Mouse (Mus musculus) embryonic facial prominence, embryonic 13.5 days (tissue): ENCODE results near the gene Pde4d. TPM values are rescaled to one million over a fixed set of nuclear protein-coding genes. Genes with fewer than 3 reads are reported as not detected.

Experiments
- ATAC-seq: fragments of 200-750 bp; cut with Nextera tagmentation; 2 replicates; pipeline ENCODE4 v1.8.0; 2017; ENCODE audit warnings: low read depth; ENCODE audit not compliant: insufficient number of reproducible peaks, insufficient read depth, low FRiP score, low TSS enrichment
- H3K27ac ChIP-seq: fragments of 300-500 bp; sonication (generic); 2 replicates; pipeline ENCODE4 v1.5.1; 2015; ENCODE audit warnings: moderate library complexity, mild to moderate bottlenecking, inconsistent platforms
- H3K27me3 ChIP-seq: fragments of 300-500 bp; sonication (generic); 2 replicates; pipeline ENCODE4 v1.6.1; 2015; ENCODE audit warnings: mild to moderate bottlenecking, inconsistent platforms
- H3K36me3 ChIP-seq: fragments of 300-500 bp; sonication (generic); 2 replicates; pipeline ENCODE4 v1.6.1; 2015; ENCODE audit warnings: mild to moderate bottlenecking, inconsistent platforms
- H3K4me1 ChIP-seq: fragments of 300-500 bp; sonication (generic); 2 replicates; pipeline ENCODE4 v1.6.1; 2015; ENCODE audit warnings: inconsistent platforms
- H3K4me2 ChIP-seq: fragments of 300-500 bp; sonication (generic); 2 replicates; pipeline ENCODE4 v1.6.1; 2015; ENCODE audit warnings: moderate library complexity, mild to moderate bottlenecking, inconsistent platforms
- H3K4me3 ChIP-seq: fragments of 300-500 bp; sonication (generic); 2 replicates; pipeline ENCODE4 v1.5.1; 2015; ENCODE audit warnings: mild to moderate bottlenecking, inconsistent platforms
- H3K9ac ChIP-seq: fragments of 300-500 bp; sonication (generic); 2 replicates; pipeline ENCODE4 v1.6.1; 2015; ENCODE audit warnings: mild to moderate bottlenecking, inconsistent platforms
- H3K9me3 ChIP-seq: fragments of 300-500 bp; sonication (generic); 2 replicates; pipeline ENCODE4 v1.6.1; 2016; ENCODE audit warnings: inconsistent platforms
- WGBS: fragments of 180-500 bp; shearing (Covaris S2); methylation state at CpG from one replicate; pipeline ENCODE4 v1.1.7; 2015; ENCODE audit warnings: mixed read lengths; 5-methylcytosine and 5-hydroxymethylcytosine counted together
- polyA plus RNA-seq: library from polyadenylated mRNA; unstranded; fragments of >200 nt; fragmentation: Nextera tagmentation; extraction: Ambion mirVana; gene quantifications from 2 replicates; pipeline ENCODE4 v1.2.1, GENCODE M21; 2015

The Pde4d gene
- polyA plus RNA-seq, 1 experiment from 2014 or later, result 22.9 TPM

GRCm38 (mm10) chr13:109343596-109343995 lies 893.8 kb downstream of the Pde4d start:
- Histone ChIP-seq H3K9me3 (no peaks in the 10 kb centered on the region), H3K27ac (no peak overlapping the region), H3K36me3 (no peaks in the 10 kb centered on the region), H3K4me3 (no peak overlapping the region), H3K4me2 (no peak overlapping the region), H3K4me1 (peaks cover 33% of the 10 kb centered on the region), H3K27me3 (no peaks in the 10 kb centered on the region), H3K9ac (no peak overlapping the region)
- 2% methylated on average over 4 of the region's 4 CpGs for WGBS
- peak; percentile 52; the same call in 1 of the 2 replicates for ATAC-seq

GRCm38 (mm10) chr13:109347770-109348169 lies 898.0 kb downstream of the Pde4d start:
- ATAC-seq, result no peak
- Histone ChIP-seq H3K27ac (no peak overlapping the region), H3K36me3 (no peaks in the 10 kb centered on the region), H3K9me3 (no peaks in the 10 kb centered on the region), H3K4me1 (peaks cover 23% of the 10 kb centered on the region), H3K4me3 (no peak overlapping the region), H3K27me3 (no peaks in the 10 kb centered on the region), H3K4me2 (no peak overlapping the region), H3K9ac (no peak overlapping the region)
- WGBS, result 39% methylated on average over 11 of the region's 11 CpGs

GRCm38 (mm10) chr13:109348316-109348715 lies 898.6 kb downstream of the Pde4d start:
- Histone ChIP-seq H3K36me3 (no peaks in the 10 kb centered on the region), H3K9me3 (no peaks in the 10 kb centered on the region), H3K9ac (no peak overlapping the region), H3K27me3 (no peaks in the 10 kb centered on the region), H3K4me1 (peaks cover 20% of the 10 kb centered on the region), H3K4me3 (no peak overlapping the region), H3K4me2 (no peak overlapping the region), H3K27ac (no peak overlapping the region)
- no peak for ATAC-seq
- WGBS, result 85% methylated on average over 6 of the region's 6 CpGs

- Histone ChIP-seq H3K4me1 (peaks cover 18% of the 10 kb centered on the region), H3K27ac (no peak overlapping the region), H3K27me3 (no peaks in the 10 kb centered on the region), H3K4me3 (no peak overlapping the region), H3K36me3 (no peaks in the 10 kb centered on the region), H3K9ac (no peak overlapping the region), H3K9me3 (no peaks in the 10 kb centered on the region), H3K4me2 (no peak overlapping the region)
- no peak for ATAC-seq
- WGBS, result 75% methylated on average over 7 of the region's 7 CpGs
Measured at GRCm38 (mm10) chr13:109350100-109350499, 900.4 kb downstream of the Pde4d start.

- no peaks in the 10 kb centered on the region for H3K36me3 ChIP-seq
- 69% methylated on average over 7 of the region's 7 CpGs for WGBS
- no peak overlapping the region for H3K4me2 ChIP-seq
- H3K4me3 ChIP-seq, result no peak overlapping the region
- H3K9ac ChIP-seq, result no peak overlapping the region
- H3K4me1 ChIP-seq, result peaks cover 5% of the 10 kb centered on the region; the same call in 1 of the 2 replicates
- no peaks in the 10 kb centered on the region for H3K9me3 ChIP-seq
- H3K27ac ChIP-seq, result no peak overlapping the region
- no peak for ATAC-seq
- no peaks in the 10 kb centered on the region for H3K27me3 ChIP-seq
Measured at GRCm38 (mm10) chr13:109354017-109354416, 904.3 kb downstream of the Pde4d start.

- no peak overlapping the region for H3K4me2 ChIP-seq
- H3K27ac ChIP-seq, result no peak overlapping the region
- H3K9me3 ChIP-seq, result no peaks in the 10 kb centered on the region
- H3K9ac ChIP-seq, result no peak overlapping the region
- H3K4me1 ChIP-seq, result peaks cover 5% of the 10 kb centered on the region; the same call in 1 of the 2 replicates
- H3K36me3 ChIP-seq, result no peaks in the 10 kb centered on the region
- ATAC-seq, result no peak
- WGBS, result 72% methylated on average over 7 of the region's 7 CpGs
- no peaks in the 10 kb centered on the region for H3K27me3 ChIP-seq
- no peak overlapping the region for H3K4me3 ChIP-seq
Measured at GRCm38 (mm10) chr13:109356252-109356651, 906.5 kb downstream of the Pde4d start.

GRCm38 (mm10) chr13:109359994-109360393 lies 910.2 kb downstream of the Pde4d start:
- ATAC-seq, result no peak
- 77% methylated on average over 2 of the region's 2 CpGs for WGBS
- Histone ChIP-seq H3K4me2 (no peak overlapping the region), H3K9me3 (no peaks in the 10 kb centered on the region), H3K4me1 (no peaks in the 10 kb centered on the region), H3K27me3 (no peaks in the 10 kb centered on the region), H3K36me3 (no peaks in the 10 kb centered on the region), H3K9ac (no peak overlapping the region), H3K27ac (no peak overlapping the region), H3K4me3 (no peak overlapping the region)

GRCm38 (mm10) chr13:109362340-109362739 lies 912.6 kb downstream of the Pde4d start:
- Histone ChIP-seq H3K4me3 (no peak overlapping the region), H3K36me3 (no peaks in the 10 kb centered on the region), H3K4me2 (no peak overlapping the region), H3K9ac (no peak overlapping the region), H3K4me1 (no peaks in the 10 kb centered on the region), H3K9me3 (no peaks in the 10 kb centered on the region), H3K27me3 (no peaks in the 10 kb centered on the region), H3K27ac (no peak overlapping the region)
- 67% methylated on average over 6 of the region's 6 CpGs for WGBS
- ATAC-seq, result no peak

GRCm38 (mm10) chr13:109374465-109374864 lies 924.7 kb downstream of the Pde4d start:
- no peak overlapping the region for H3K4me2 ChIP-seq
- H3K27ac ChIP-seq, result no peak overlapping the region
- no peak for ATAC-seq
- 82% methylated on average over 5 of the region's 5 CpGs for WGBS
- H3K4me1 ChIP-seq, result no peaks in the 10 kb centered on the region
- no peak overlapping the region for H3K9ac ChIP-seq
- H3K9me3 ChIP-seq, result no peaks in the 10 kb centered on the region
- no peak overlapping the region for H3K4me3 ChIP-seq
- no peaks in the 10 kb centered on the region for H3K27me3 ChIP-seq
- H3K36me3 ChIP-seq, result no peaks in the 10 kb centered on the region

GRCm38 (mm10) chr13:109376681-109377080 lies 926.9 kb downstream of the Pde4d start:
- Histone ChIP-seq H3K4me2 (no peak overlapping the region), H3K9ac (no peak overlapping the region), H3K36me3 (no peaks in the 10 kb centered on the region), H3K9me3 (no peaks in the 10 kb centered on the region), H3K27me3 (no peaks in the 10 kb centered on the region), H3K4me3 (no peak overlapping the region), H3K4me1 (no peaks in the 10 kb centered on the region), H3K27ac (no peak overlapping the region)
- 59% methylated on average over 1 of the region's 1 CpGs for WGBS
- no peak for ATAC-seq

- Histone ChIP-seq H3K36me3 (no peaks in the 10 kb centered on the region), H3K4me3 (no peak overlapping the region), H3K27me3 (no peaks in the 10 kb centered on the region), H3K9ac (no peak overlapping the region), H3K4me1 (no peaks in the 10 kb centered on the region), H3K9me3 (no peaks in the 10 kb centered on the region), H3K27ac (no peak overlapping the region), H3K4me2 (no peak overlapping the region)
- no peak for ATAC-seq
- WGBS, result 88% methylated on average over 2 of the region's 2 CpGs
Measured at GRCm38 (mm10) chr13:109380149-109380548, 930.4 kb downstream of the Pde4d start.

GRCm38 (mm10) chr13:109388626-109389220 lies 939.0 kb downstream of the Pde4d start:
- no peaks in the 10 kb centered on the region for H3K36me3 ChIP-seq
- no peak overlapping the region for H3K4me2 ChIP-seq
- H3K4me3 ChIP-seq, result no peak overlapping the region
- H3K9ac ChIP-seq, result no peak overlapping the region
- no peaks in the 10 kb centered on the region for H3K27me3 ChIP-seq
- WGBS, result 75% methylated on average over 8 of the region's 8 CpGs
- no peaks in the 10 kb centered on the region for H3K9me3 ChIP-seq
- no peaks in the 10 kb centered on the region for H3K4me1 ChIP-seq
- no peak overlapping the region for H3K27ac ChIP-seq
- ATAC-seq, result no peak
